Mouse (Mus musculus) bone marrow, adult 2 months (tissue): ENCODE results near the gene Ano2.

Source experiments
- CTCF ChIP-seq: fragments of 200-500 bp; IDR thresholded peaks from 2 replicates; pipeline ENCODE4 v1.5.1; 2011; ENCODE audit warnings: low read length, control low read depth; ENCODE audit not compliant: control insufficient read depth, insufficient read depth
- POLR2A ChIP-seq: fragments of 200-500 bp; IDR thresholded peaks from 2 replicates; pipeline ENCODE4 v1.6.1; 2011; ENCODE audit warnings: low read depth, mild to moderate bottlenecking, control low read depth, low read length, borderline replicate concordance; ENCODE audit not compliant: control insufficient read depth

DNA sequence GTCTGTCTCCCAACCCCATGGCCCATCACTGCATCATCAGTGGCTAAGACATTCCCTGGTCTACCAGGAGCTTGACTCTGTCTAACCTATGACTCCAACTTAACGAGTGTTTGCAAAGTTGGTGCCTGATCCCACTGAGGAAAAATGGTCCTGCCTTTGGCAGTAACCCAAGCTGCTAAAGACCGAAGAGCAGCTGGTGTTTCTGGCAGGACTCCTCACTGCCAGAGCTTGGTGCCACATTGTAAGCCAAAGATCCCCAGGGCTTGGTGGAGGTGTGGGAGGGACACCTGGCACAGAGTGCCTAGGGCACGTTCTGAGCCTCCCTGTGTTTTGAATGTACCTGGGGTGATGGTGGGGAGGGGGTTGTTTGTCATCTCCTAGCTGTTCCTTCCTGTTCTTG is 232.5 kb downstream of the Ano2 start:
- TF ChIP-seq POLR2A (no peak), CTCF (no peak)
